ENCODE assay signal across 8 mouse cellular contexts in the genomic region with DNA sequence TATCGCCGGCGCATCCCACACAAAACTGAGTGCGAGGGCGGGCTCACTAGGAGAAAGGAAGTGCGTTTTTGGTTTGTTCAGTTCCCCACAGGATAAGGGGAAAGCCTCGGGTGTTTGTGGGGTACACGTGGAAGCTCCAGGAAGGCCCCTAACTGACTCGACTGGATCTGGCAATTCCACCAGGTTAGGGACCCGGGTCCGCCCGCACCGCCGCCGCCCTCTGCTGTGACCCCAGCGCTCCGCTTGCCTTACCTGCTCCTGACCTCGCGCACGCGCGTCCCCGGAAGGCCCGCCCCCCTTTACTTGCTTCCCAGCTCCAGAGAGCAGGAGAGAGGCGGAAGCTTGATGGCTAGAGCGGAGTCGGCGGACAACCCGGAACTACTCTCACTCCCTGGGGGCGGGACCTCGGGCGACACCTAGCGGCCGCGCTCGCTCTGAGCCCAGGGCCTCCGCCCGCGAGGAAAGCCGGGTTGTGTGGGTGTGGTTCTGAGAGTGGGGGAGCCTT. TPM values are rescaled to one million over a fixed set of nuclear protein-coding genes. Genes with fewer than 3 reads are reported as not detected.
DNase-seq lines count a peak whose midpoint lies in the region; ATAC-seq and TF ChIP-seq lines count a peak whose summit lies in the region.

Mrps33 (minus strand) TSS at position 377 of the 505 bp plus-strand sequence.

- H3K4me2 ChIP-seq in embryonic facial prominence, embryonic 15.5 days (replicated peaks): peak within 1 kb of the TSS; percentile 55
- peak within 1 kb of the TSS; percentile 69 for H3K4me2 ChIP-seq in kidney, embryonic 14.5 days (replicated peaks; ENCODE audit: low read depth, low read length)
- peak within 1 kb of the TSS; percentile 49 for H3K4me2 ChIP-seq in limb, embryonic 15.5 days

- peak within 1 kb of the TSS; percentile 69 for H3K4me3 ChIP-seq in bone marrow, adult 2 months (replicated peaks; ENCODE audit: control insufficient read depth, low read depth, low read length)
- peak within 1 kb of the TSS; percentile 68 for H3K4me3 ChIP-seq in embryonic facial prominence, embryonic 15.5 days (replicated peaks)
- peak within 1 kb of the TSS; percentile 75 for H3K4me3 ChIP-seq in kidney, embryonic 14.5 days (ENCODE audit: low read length)
- peak within 1 kb of the TSS; percentile 72 for H3K4me3 ChIP-seq in limb, embryonic 15.5 days

- no peaks in the 10 kb centered on the region for H3K27me3 ChIP-seq in embryonic facial prominence, embryonic 15.5 days
- no peaks in the 10 kb centered on the region for H3K27me3 ChIP-seq in kidney, embryonic 14.5 days (ENCODE audit: control insufficient read depth, insufficient read depth, low read length)
- H3K27me3 ChIP-seq in limb, embryonic 15.5 days: no peaks in the 10 kb centered on the region

- WGBS in bone marrow, adult 2 months: under 1% methylated on average over 40 of the region's 40 CpGs
- WGBS in embryonic facial prominence, embryonic 15.5 days: under 1% methylated on average over 40 of the region's 40 CpGs
- WGBS in kidney, embryonic 14.5 days: under 1% methylated on average over 39 of the region's 40 CpGs
- under 1% methylated on average over 40 of the region's 40 CpGs for WGBS in limb, embryonic 15.5 days

- no peaks in the 10 kb centered on the region for H3K36me3 ChIP-seq in embryonic facial prominence, embryonic 15.5 days
- H3K36me3 ChIP-seq in kidney, embryonic 14.5 days (ENCODE audit: control insufficient read depth, insufficient read depth, low read length): no peaks in the 10 kb centered on the region
- no peaks in the 10 kb centered on the region for H3K36me3 ChIP-seq in limb, embryonic 15.5 days

- H3K4me1 ChIP-seq in bone marrow, adult 2 months (ENCODE audit: control insufficient read depth, insufficient read depth, low read length): no peaks in the 10 kb centered on the region
- H3K4me1 ChIP-seq in embryonic facial prominence, embryonic 15.5 days: no peaks in the 10 kb centered on the region; the same call in 1 of the 2 replicates
- H3K4me1 ChIP-seq in kidney, embryonic 14.5 days (ENCODE audit: control insufficient read depth, insufficient read depth, low read length): 0 out of 2 replicates have a peak, but pooled peaks cover 4% of the 10 kb centered on the region
- H3K4me1 ChIP-seq in limb, embryonic 15.5 days: no peaks in the 10 kb centered on the region

- TF ChIP-seq CTCF in bone marrow, adult 2 months (IDR thresholded peaks at IDR 0.05; ENCODE audit: control insufficient read depth, insufficient read depth, low read length): peak; percentile 91

- H3K9ac ChIP-seq in embryonic facial prominence, embryonic 15.5 days: peak within 1 kb of the TSS; percentile 44
- H3K9ac ChIP-seq in kidney, embryonic 14.5 days (ENCODE audit: low read depth, low read length): peak within 1 kb of the TSS; percentile 75
- H3K9ac ChIP-seq in limb, embryonic 15.5 days: peak within 1 kb of the TSS; percentile 56

- ATAC-seq in embryonic facial prominence, embryonic 15.5 days (ENCODE audit: insufficient number of reproducible peaks, low FRiP score, low TSS enrichment, low read depth): peak; percentile 96
- ATAC-seq in kidney, embryonic 14.5 days (ENCODE audit: low FRiP score, low TSS enrichment): peak; percentile 99
- ATAC-seq in limb, embryonic 15.5 days (ENCODE audit: insufficient number of reproducible peaks, low FRiP score, low TSS enrichment, low read depth): peak; percentile 98

- peak within 1 kb of the TSS; percentile 37; the same call in 1 of the 2 replicates for H3K27ac ChIP-seq in bone marrow, adult 2 months (ENCODE audit: control insufficient read depth, insufficient read depth, low read depth, low read length, poor library complexity)
- H3K27ac ChIP-seq in embryonic facial prominence, embryonic 15.5 days (replicated peaks): peak within 1 kb of the TSS; percentile 55
- no peak within 1 kb of the TSS for H3K27ac ChIP-seq in kidney, embryonic 14.5 days (ENCODE audit: low read depth, low read length)
- H3K27ac ChIP-seq in limb, embryonic 15.5 days: no peak within 1 kb of the TSS

- TF ChIP-seq POLR2A in bone marrow, adult 2 months (IDR thresholded peaks at IDR 0.05; ENCODE audit: borderline replicate concordance, control insufficient read depth, low read depth, low read length): peak; percentile 71; the same call in 1 of the 2 replicates

- H3K9me3 ChIP-seq in embryonic facial prominence, embryonic 15.5 days (replicated peaks): no peaks in the 10 kb centered on the region
- no peaks in the 10 kb centered on the region for H3K9me3 ChIP-seq in kidney, embryonic 14.5 days (ENCODE audit: control insufficient read depth, low read length)
- no peaks in the 10 kb centered on the region for H3K9me3 ChIP-seq in limb, embryonic 15.5 days

- DNase-seq in 416B (ENCODE audit: low read depth): peak; percentile 97
- DNase-seq in heart, adult 9 months (ENCODE audit: low spot score in 2 of 2): peak; percentile 97
- peak; percentile 90 to 93 for DNase-seq in monocyte, adult 2 months (ENCODE audit: low read depth in 1 of 2, low spot score in 2 of 2)
- peak; percentile 97 to 98 for DNase-seq in spleen, postnatal 36 days (ENCODE audit: low spot score in 2 of 2)

RNA-seq across cellular contexts. Expression of gene Mrps33, which starts in this region (rescaled TPM):
- polyA plus RNA-seq in bone marrow, adult 2 months (2011; ENCODE audit: insufficient read depth, insufficient read length, low replicate concordance, missing spikeins): 56.5 and 71.8 TPM in 2 replicates
- polyA plus RNA-seq in embryonic facial prominence, embryonic 15.5 days (2015; fragmentation: Nextera tagmentation; extraction: Ambion mirVana): 172 and 173 TPM in 2 replicates
- 208 and 276 TPM in 2 replicates for polyA plus RNA-seq in kidney, embryonic 14.5 days (2014; fragmentation: Nextera tagmentation; extraction: Ambion mirVana)
- polyA plus RNA-seq in limb, embryonic 15.5 days (2015; fragmentation: Nextera tagmentation; extraction: Ambion mirVana): 139 and 166 TPM in 2 replicates

Comparison
In these comparisons a context has a peak if more than half of its experiments do, and no peak if none do; other contexts are left out.
1. H3K27ac ChIP-seq: peak in bone marrow, adult 2 months (single experiment) and embryonic facial prominence, embryonic 15.5 days (single experiment); none in kidney, embryonic 14.5 days (single experiment) and limb, embryonic 15.5 days (single experiment).
2. Peak in every context shown above with its lines, with median percentiles within 50 percentile points of each other: DNase-seq, H3K4me3 ChIP-seq, ATAC-seq, H3K4me2 ChIP-seq and H3K9ac ChIP-seq.